8 mouse cellular contexts compared by ENCODE assay signal in genomic region chr1:78657021-78657629, GRCm38 (mm10). TPM values are rescaled to one million over a fixed set of nuclear protein-coding genes. Genes with fewer than 3 reads are reported as not detected.
A peak's percentile ranks its signal among the peaks of the same experiment; 100 is the strongest.
DNase-seq lines count a peak whose midpoint lies in the region; ATAC-seq and TF ChIP-seq lines count a peak whose summit lies in the region.

No protein-coding gene starts in this region.

- peak overlapping the region; percentile 97 for H3K4me3 ChIP-seq in kidney, postnatal 0 days (replicated peaks; ENCODE audit: low read depth, low read length)
- peak overlapping the region; percentile 94 for H3K4me3 ChIP-seq in embryonic facial prominence, embryonic 13.5 days
- H3K4me3 ChIP-seq in hindbrain, postnatal 0 days (ENCODE audit: low read length) = peak overlapping the region; percentile 95
- H3K4me3 ChIP-seq in myocyte = peak overlapping the region; percentile 92

- H3K79me2 ChIP-seq in myocyte (ENCODE audit: control insufficient read depth, insufficient read depth) = peaks cover 43% of the 10 kb centered on the region

- H3K4me2 ChIP-seq in kidney, postnatal 0 days (ENCODE audit: low read length) = peak overlapping the region; percentile 85
- peak overlapping the region; percentile 76 for H3K4me2 ChIP-seq in embryonic facial prominence, embryonic 13.5 days
- H3K4me2 ChIP-seq in hindbrain, postnatal 0 days (ENCODE audit: low read depth, low read length) = peak overlapping the region; percentile 66
- H3K4me2 ChIP-seq in myocyte (ENCODE audit: low read depth) = peak overlapping the region; percentile 55

- no peaks in the 10 kb centered on the region for H3K27me3 ChIP-seq in kidney, postnatal 0 days (ENCODE audit: insufficient read depth, low read length)
- H3K27me3 ChIP-seq in embryonic facial prominence, embryonic 13.5 days = no peaks in the 10 kb centered on the region
- H3K27me3 ChIP-seq in hindbrain, postnatal 0 days (ENCODE audit: insufficient read depth, low read length) = no peaks in the 10 kb centered on the region
- no peaks in the 10 kb centered on the region for H3K27me3 ChIP-seq in myocyte (ENCODE audit: control insufficient read depth, insufficient read depth, insufficient read length)

- no peak for DNase-seq in kidney, postnatal 0 days (ENCODE audit: low spot score)
- DNase-seq in kidney, adult 18-20 months = no peak
- DNase-seq in hindbrain, postnatal 0 days (ENCODE audit: low spot score) = no peak
- DNase-seq in adrenal gland, postnatal 25 days = no peak
- DNase-seq in c-Kit-positive CD71-positive TER-119-positive erythroid progenitor cells, embryonic 14.5 days (ENCODE audit: low spot score) = no peak

- peak overlapping the region; percentile 94 for H3ac ChIP-seq in myocyte (ENCODE audit: control insufficient read depth, insufficient read length)

- no peak for ATAC-seq in kidney, postnatal 0 days (replicated peaks; ENCODE audit: low FRiP score, low read depth)
- ATAC-seq in embryonic facial prominence, embryonic 13.5 days (ENCODE audit: insufficient number of reproducible peaks, insufficient read depth, low FRiP score, low TSS enrichment, low read depth) = no peak
- ATAC-seq in hindbrain, postnatal 0 days = no peak
- no peak for ATAC-seq in megakaryocyte progenitor cell, adult 5-6 weeks (replicated peaks; ENCODE audit: poor library complexity)

- H3K9ac ChIP-seq in kidney, postnatal 0 days (ENCODE audit: low read depth, low read length) = peak overlapping the region; percentile 87
- H3K9ac ChIP-seq in embryonic facial prominence, embryonic 13.5 days = peak overlapping the region; percentile 99
- peak overlapping the region; percentile 97 for H3K9ac ChIP-seq in hindbrain, postnatal 0 days (replicated peaks; ENCODE audit: low read length)

- TF ChIP-seq CTCF in kidney, postnatal 0 days (IDR thresholded peaks at IDR 0.05; ENCODE audit: low read depth) = 0 out of 2 replicates have a peak, but pooled peaks have one; percentile 1
- no peak for TF ChIP-seq CTCF in hindbrain, postnatal 0 days (IDR thresholded peaks at IDR 0.05; ENCODE audit: low read depth)

- peak overlapping the region; percentile 75 for H3K27ac ChIP-seq in kidney, postnatal 0 days
- peak overlapping the region; percentile 97 for H3K27ac ChIP-seq in embryonic facial prominence, embryonic 13.5 days
- peak overlapping the region; percentile 98 for H3K27ac ChIP-seq in hindbrain, postnatal 0 days

- no peaks in the 10 kb centered on the region for H3K9me3 ChIP-seq in kidney, postnatal 0 days (replicated peaks; ENCODE audit: low read length)
- no peaks in the 10 kb centered on the region for H3K9me3 ChIP-seq in embryonic facial prominence, embryonic 13.5 days
- H3K9me3 ChIP-seq in hindbrain, postnatal 0 days (ENCODE audit: low read length) = no peaks in the 10 kb centered on the region

- no peaks in the 10 kb centered on the region for H3K36me3 ChIP-seq in kidney, postnatal 0 days (ENCODE audit: insufficient read depth, low read length)
- H3K36me3 ChIP-seq in embryonic facial prominence, embryonic 13.5 days = no peaks in the 10 kb centered on the region
- no peaks in the 10 kb centered on the region for H3K36me3 ChIP-seq in hindbrain, postnatal 0 days (ENCODE audit: insufficient read depth, low read length)
- H3K36me3 ChIP-seq in myocyte (ENCODE audit: control insufficient read depth, insufficient read depth) = peaks cover 3% of the 10 kb centered on the region

- TF ChIP-seq POLR2A in myocyte (IDR thresholded peaks at IDR 0.05; ENCODE audit: insufficient read length, low read depth) = no peak

- H3K4me1 ChIP-seq in kidney, postnatal 0 days (replicated peaks; ENCODE audit: insufficient read depth, low read length) = peaks cover 16% of the 10 kb centered on the region
- H3K4me1 ChIP-seq in embryonic facial prominence, embryonic 13.5 days = peaks cover 40% of the 10 kb centered on the region
- peaks cover 5% of the 10 kb centered on the region for H3K4me1 ChIP-seq in hindbrain, postnatal 0 days (ENCODE audit: insufficient read depth, low read length)

- 27% methylated on average over 22 of the region's 22 CpGs for WGBS in kidney, postnatal 0 days
- 24% methylated on average over 22 of the region's 22 CpGs for WGBS in embryonic facial prominence, embryonic 13.5 days
- 26% methylated on average over 22 of the region's 22 CpGs for WGBS in hindbrain, postnatal 0 days

TF ChIP-seq in myocyte, 11 proteins besides CTCF, POLR2A, EP300 and RAD21:
- TF ChIP-seq USF1 (IDR thresholded peaks at IDR 0.05; ENCODE audit: low read depth) (no peak), MYOD1 (IDR thresholded peaks at IDR 0.05; ENCODE audit: control insufficient read depth in 1 of 3, insufficient read length in 2 of 3, low read depth in 2 of 3) (peak in 2 of 3 experiments; percentile 9 to 69)

RNA-seq across cellular contexts. Expression of gene Acsl3, which starts 0.5 kb away (rescaled TPM):
- polyA plus RNA-seq in kidney, postnatal 0 days (2015; fragmentation: Nextera tagmentation; extraction: Ambion mirVana) = 55.2 and 58.2 TPM in 2 replicates
- 65.9 and 75.1 TPM in 2 replicates for polyA plus RNA-seq in embryonic facial prominence, embryonic 13.5 days (2015; fragmentation: Nextera tagmentation; extraction: Ambion mirVana)
- 70.6 and 86.3 TPM in 2 replicates for total RNA-seq in hindbrain, postnatal 0 days (2014; rRNA removed)
- polyA plus RNA-seq in hindbrain, postnatal 0 days (2015; fragmentation: Nextera tagmentation; extraction: Ambion mirVana) = 79.2 and 88.9 TPM in 2 replicates
- 106 TPM for polyA plus RNA-seq in myocyte (2012; fragmentation: generic; extraction: Trizol)
- total RNA-seq in adrenal gland, postnatal 25 days (2021) = 26.9 and 36.4 TPM in 2 replicates
- total RNA-seq in megakaryocyte progenitor cell, adult 5-6 weeks (2015) = 11.1 and 14.2 TPM in 2 replicates
- 37.3 and 55.9 TPM in 2 replicates for total RNA-seq in megakaryocyte progenitor cell, adult 5-6 weeks (2017)

RNA-seq across cellular contexts. Expression of gene Utp14b, which starts 0.7 kb away (rescaled TPM):
- 2.6 and 2.7 TPM in 2 replicates for polyA plus RNA-seq in kidney, postnatal 0 days (2015; fragmentation: Nextera tagmentation; extraction: Ambion mirVana)
- polyA plus RNA-seq in embryonic facial prominence, embryonic 13.5 days (2015; fragmentation: Nextera tagmentation; extraction: Ambion mirVana) = 4.7 and 5.1 TPM in 2 replicates
- total RNA-seq in hindbrain, postnatal 0 days (2014; rRNA removed) = 6.2 and 6.5 TPM in 2 replicates
- polyA plus RNA-seq in hindbrain, postnatal 0 days (2015; fragmentation: Nextera tagmentation; extraction: Ambion mirVana) = 3.0 and 3.2 TPM in 2 replicates
- polyA plus RNA-seq in myocyte (2012; fragmentation: generic; extraction: Trizol) = 3.0 TPM
- 4.4 and 4.6 TPM in 2 replicates for total RNA-seq in adrenal gland, postnatal 25 days (2021)
- 6.2 and 7.3 TPM in 2 replicates for total RNA-seq in megakaryocyte progenitor cell, adult 5-6 weeks (2015)
- total RNA-seq in megakaryocyte progenitor cell, adult 5-6 weeks (2017) = 10.3 and 12.8 TPM in 2 replicates
